Comparison of ENCODE assay signal across 9 mouse cellular contexts in genomic region chr6:8210661-8211060, GRCm38 (mm10). TPM values are rescaled to one million over a fixed set of nuclear protein-coding genes. Genes with fewer than 3 reads are reported as not detected.
DNase-seq lines count a peak whose midpoint lies in the region; ATAC-seq and TF ChIP-seq lines count a peak whose summit lies in the region.
"Had no signal": no experiment of that assay in that cellular context is flagged by ENCODE, and none has a peak within 500 bp of the region (broad histone marks: within the 10 kb centered on the region; RNA-seq: fewer than 3 reads in every experiment).

No protein-coding gene starts in this region.

- H3K79me2 ChIP-seq in MEL (ENCODE audit: control insufficient read depth, insufficient read depth, low read length, poor library complexity), result peaks cover 13% of the 10 kb centered on the region

- H3K36me3 ChIP-seq in MEL (ENCODE audit: control insufficient read depth in 1 of 2, insufficient read depth in 2 of 2, low read length in 2 of 2), result peaks cover 0 to 15% of the 10 kb centered on the region in 2 experiments; a peak in 3 of 4 replicates
- peaks cover 11% of the 10 kb centered on the region for H3K36me3 ChIP-seq in forebrain, postnatal 0 days (ENCODE audit: insufficient read depth)
- peaks cover 26% of the 10 kb centered on the region for H3K36me3 ChIP-seq in midbrain, embryonic 10.5 days

- peak overlapping the region; percentile 57; the same call in 1 of the 2 replicates for H3K4me2 ChIP-seq in forebrain, postnatal 0 days (ENCODE audit: low read depth)

- DNase-seq in gastrocnemius, adult 2 months, result no peak
- no peak for DNase-seq in gastrocnemius, adult 8-10 months (ENCODE audit: low spot score in 2 of 2)
- peak; percentile 61 for DNase-seq in MEL (ENCODE audit: low read depth, low spot score)
- DNase-seq in forebrain, postnatal 0 days, result no peak
- no peak for DNase-seq in midbrain, embryonic 10.5 days (ENCODE audit: low spot score)
- DNase-seq in right cerebral cortex, postnatal 10 days (ENCODE audit: low spot score in 2 of 2), result no peak
- no peak for DNase-seq in lung, adult 18-20 months
- no peak for DNase-seq in spleen, postnatal 14 days (ENCODE audit: low spot score in 2 of 2)
- DNase-seq: heart, postnatal 4 days had no signal

- peaks cover under 1 to 21% of the 10 kb centered on the region in 2 experiments; a peak in 3 of 4 replicates for H3K4me1 ChIP-seq in MEL (ENCODE audit: control insufficient read depth in 1 of 2, insufficient read depth in 2 of 2, low read length in 2 of 2)
- H3K4me1 ChIP-seq in forebrain, postnatal 0 days (ENCODE audit: insufficient read depth), result peaks cover 8% of the 10 kb centered on the region; the same call in 1 of the 2 replicates
- peaks cover 11% of the 10 kb centered on the region for H3K4me1 ChIP-seq in midbrain, embryonic 10.5 days

- intact Hi-C loops in gastrocnemius, adult 2 months (cut with DNase I), result no loop called here

- 79% methylated on average over 3 of the region's 3 CpGs for WGBS in forebrain, postnatal 0 days
- WGBS in midbrain, embryonic 10.5 days, result 88% methylated on average over 3 of the region's 3 CpGs

- no peak for TF ChIP-seq CTCF in gastrocnemius, adult 2 months (IDR thresholded peaks at IDR 0.05)
- TF ChIP-seq CTCF in MEL (IDR thresholded peaks at IDR 0.05 in 2 of 3, conservative IDR thresholded peaks at IDR 0.05 in 1 of 3; ENCODE audit: control insufficient read depth in 1 of 3, insufficient read depth in 1 of 3, low read depth in 2 of 3, low read length in 3 of 3, poor library complexity in 1 of 3, severe bottlenecking in 1 of 3), result no peak
- no peak for TF ChIP-seq CTCF in forebrain, postnatal 0 days (IDR thresholded peaks at IDR 0.05; ENCODE audit: low read depth)

- peak overlapping the region; percentile 99; the same call in 1 of the 2 replicates for H3K27ac ChIP-seq in gastrocnemius, adult 2 months
- H3K27ac ChIP-seq in MEL (ENCODE audit: control insufficient read depth, low read depth, low read length), result no peak overlapping the region
- H3K27ac ChIP-seq in forebrain, postnatal 0 days (ENCODE audit: low read depth, low read length), result no peak overlapping the region
- no peak overlapping the region for H3K27ac ChIP-seq in midbrain, embryonic 10.5 days (replicated peaks)

- 0 out of 2 replicates have a peak overlapping the region, but pooled peaks have one; percentile 6 for H3K9ac ChIP-seq in MEL (ENCODE audit: control insufficient read depth, low read depth, low read length, poor library complexity, severe bottlenecking)
- H3K9ac ChIP-seq in forebrain, postnatal 0 days, result no peak overlapping the region

- H3K27me3 ChIP-seq in MEL (ENCODE audit: control insufficient read depth in 1 of 2, insufficient read depth in 2 of 2, low read length in 2 of 2), result no peaks in the 10 kb centered on the region
- H3K27me3 ChIP-seq in forebrain, postnatal 0 days (ENCODE audit: insufficient read depth, low read length), result no peaks in the 10 kb centered on the region
- no peaks in the 10 kb centered on the region for H3K27me3 ChIP-seq in midbrain, embryonic 10.5 days (ENCODE audit: low read depth, poor library complexity, severe bottlenecking)

- TF ChIP-seq POLR2A in MEL (IDR thresholded peaks at IDR 0.05; ENCODE audit: control insufficient read depth in 1 of 2, insufficient read depth in 1 of 2, low read depth in 1 of 2, low read length in 2 of 2, poor library complexity in 1 of 2), result no peak

- H3K4me3 ChIP-seq in gastrocnemius, adult 2 months, result no peak overlapping the region
- peak overlapping the region in 1 of 2 experiments; percentile 66; a peak in 2 of 4 replicates for H3K4me3 ChIP-seq in MEL (ENCODE audit: control insufficient read depth in 1 of 2, insufficient read depth in 1 of 2, low read depth in 2 of 2, low read length in 2 of 2)
- no peak overlapping the region for H3K4me3 ChIP-seq in forebrain, postnatal 0 days (ENCODE audit: low read depth, low read length)
- H3K4me3 ChIP-seq in midbrain, embryonic 10.5 days, result peak overlapping the region; percentile 79; the same call in 1 of the 2 replicates

- TF ChIP-seq RAD21 in MEL (IDR thresholded peaks at IDR 0.05; ENCODE audit: low read depth, low read length), result no peak

- ATAC-seq in forebrain, postnatal 0 days, result no peak

- 0 out of 4 replicates have a peak, but pooled peaks of 1 of the 2 experiments have one; percentile 20 for TF ChIP-seq EP300 in MEL (IDR thresholded peaks at IDR 0.05; ENCODE audit: low read depth in 1 of 2, low read length in 2 of 2)

- no peaks in the 10 kb centered on the region for H3K9me3 ChIP-seq in MEL (replicated peaks; ENCODE audit: insufficient read depth, low read length)
- H3K9me3 ChIP-seq in forebrain, postnatal 0 days (ENCODE audit: low read length), result no peaks in the 10 kb centered on the region
- no peaks in the 10 kb centered on the region for H3K9me3 ChIP-seq in midbrain, embryonic 10.5 days (replicated peaks)

TF ChIP-seq in MEL, 35 proteins besides CTCF, POLR2A, EP300 and RAD21:
- TF ChIP-seq ETS1 (IDR thresholded peaks at IDR 0.05; ENCODE audit: low read depth, low read length), result peak; percentile 78
- TF ChIP-seq MAX (IDR thresholded peaks at IDR 0.05; ENCODE audit: low read length), result 0 out of 2 replicates have a peak, but pooled peaks have one; percentile 37
- no peak for TF ChIP-seq UBTF (IDR thresholded peaks at IDR 0.05; ENCODE audit: borderline replicate concordance, insufficient read depth, low read depth, low read length)
- TF ChIP-seq SIN3A (IDR thresholded peaks at IDR 0.05; ENCODE audit: low read length), result 0 out of 2 replicates have a peak, but pooled peaks have one; percentile 57

RNA-seq across cellular contexts. Expression of gene Mios, which starts 1.6 kb away (rescaled TPM):
- 10 to 100 TPM; 17.0 to 17.1 TPM for total RNA-seq in gastrocnemius, adult 2 months (2021)
- 10 to 100 TPM; 17.6 to 19.0 (median 18.3) TPM for total RNA-seq in gastrocnemius, adult 8-10 months (2022)
- 15.1 and 15.6 TPM in 2 replicates for total RNA-seq in MEL (2012; rRNA removed)
- 10 to 100 TPM in 1 of 2 experiments, not detected in 1; 11.4 TPM for polyA plus RNA-seq in MEL (2012; ENCODE audit: insufficient read depth in 1 of 2, insufficient read length in 2 of 2, low read depth in 1 of 2, low replicate concordance in 2 of 2, missing spikeins in 1 of 2)
- total RNA-seq in forebrain, postnatal 0 days (2014; rRNA removed), result 30.5 and 35.7 TPM in 2 replicates
- 18.2 and 22.4 TPM in 2 replicates for polyA plus RNA-seq in forebrain, postnatal 0 days (2015; fragmentation: Nextera tagmentation; extraction: Ambion mirVana)
- 24.4 and 26.0 TPM in 2 replicates for polyA plus RNA-seq in midbrain, embryonic 10.5 days (2016; fragmentation: Nextera tagmentation; extraction: Ambion mirVana)

RNA-seq across cellular contexts. Expression of gene Col28a1, which starts 18.2 kb away (rescaled TPM):
- total RNA-seq in gastrocnemius, adult 2 months (2021), result under 1 TPM; 0.20 to 0.70 TPM
- total RNA-seq in gastrocnemius, adult 8-10 months (2022), result under 1 TPM in 3 of 4 experiments, not detected in 1; 0.07 to 0.36 (median 0.11) TPM
- total RNA-seq in MEL (2012; rRNA removed), result not detected in 2 replicates
- not detected for polyA plus RNA-seq in MEL (2012; ENCODE audit: insufficient read depth in 1 of 2, insufficient read length in 2 of 2, low read depth in 1 of 2, low replicate concordance in 2 of 2, missing spikeins in 1 of 2)
- total RNA-seq in forebrain, postnatal 0 days (2014; rRNA removed), result 0.77 and 1.2 TPM in 2 replicates
- polyA plus RNA-seq in forebrain, postnatal 0 days (2015; fragmentation: Nextera tagmentation; extraction: Ambion mirVana), result 0.52 and 1.1 TPM in 2 replicates
- polyA plus RNA-seq in midbrain, embryonic 10.5 days (2016; fragmentation: Nextera tagmentation; extraction: Ambion mirVana), result not detected in 2 replicates

RNA-seq across cellular contexts. Expression of gene Rpa3, which starts 48.3 kb away (rescaled TPM):
- total RNA-seq in gastrocnemius, adult 2 months (2021), result 10 to 100 TPM in 1 of 2 experiments, 1 to 10 TPM in 1; 5.5 to 13.4 TPM
- total RNA-seq in gastrocnemius, adult 8-10 months (2022), result 10 to 100 TPM in 3 of 4 experiments, 1 to 10 TPM in 1; 8.7 to 12.4 (median 10.6) TPM
- total RNA-seq in MEL (2012; rRNA removed), result 77.2 and 78.2 TPM in 2 replicates
- 10 to 100 TPM in 1 of 2 experiments, not detected in 1; 80.9 TPM for polyA plus RNA-seq in MEL (2012; ENCODE audit: insufficient read depth in 1 of 2, insufficient read length in 2 of 2, low read depth in 1 of 2, low replicate concordance in 2 of 2, missing spikeins in 1 of 2)
- 34.7 and 38.1 TPM in 2 replicates for total RNA-seq in forebrain, postnatal 0 days (2014; rRNA removed)
- polyA plus RNA-seq in forebrain, postnatal 0 days (2015; fragmentation: Nextera tagmentation; extraction: Ambion mirVana), result 36.0 and 44.4 TPM in 2 replicates
- polyA plus RNA-seq in midbrain, embryonic 10.5 days (2016; fragmentation: Nextera tagmentation; extraction: Ambion mirVana), result 179 and 201 TPM in 2 replicates

RNA-seq across cellular contexts. Expression of gene Umad1, which starts 48.4 kb away (rescaled TPM):
- 10 to 100 TPM; 11.2 to 14.8 TPM for total RNA-seq in gastrocnemius, adult 2 months (2021)
- 10 to 100 TPM; 11.0 to 19.0 (median 14.3) TPM for total RNA-seq in gastrocnemius, adult 8-10 months (2022)
- 5.3 and 5.9 TPM in 2 replicates for total RNA-seq in MEL (2012; rRNA removed)
- polyA plus RNA-seq in MEL (2012; ENCODE audit: insufficient read depth in 1 of 2, insufficient read length in 2 of 2, low read depth in 1 of 2, low replicate concordance in 2 of 2, missing spikeins in 1 of 2), result 1 to 10 TPM in 1 of 2 experiments, not detected in 1; 9.7 TPM
- 16.3 and 24.4 TPM in 2 replicates for total RNA-seq in forebrain, postnatal 0 days (2014; rRNA removed)
- 41.9 and 50.5 TPM in 2 replicates for polyA plus RNA-seq in forebrain, postnatal 0 days (2015; fragmentation: Nextera tagmentation; extraction: Ambion mirVana)
- polyA plus RNA-seq in midbrain, embryonic 10.5 days (2016; fragmentation: Nextera tagmentation; extraction: Ambion mirVana), result 22.0 and 23.8 TPM in 2 replicates

RNA-seq across cellular contexts. Expression of gene Gm45062, which starts 48.6 kb away (rescaled TPM):
- total RNA-seq in gastrocnemius, adult 2 months (2021), result under 1 TPM in 1 of 2 experiments, not detected in 1; 0.67 TPM
- total RNA-seq in gastrocnemius, adult 8-10 months (2022), result under 1 TPM in 2 of 4 experiments, not detected in 2; 0.44 to 0.61 TPM
- 2.2 and 3.0 TPM in 2 replicates for total RNA-seq in MEL (2012; rRNA removed)
- 1 to 10 TPM in 1 of 2 experiments, not detected in 1; 3.6 TPM for polyA plus RNA-seq in MEL (2012; ENCODE audit: insufficient read depth in 1 of 2, insufficient read length in 2 of 2, low read depth in 1 of 2, low replicate concordance in 2 of 2, missing spikeins in 1 of 2)
- total RNA-seq in forebrain, postnatal 0 days (2014; rRNA removed), result 1.4 and 1.8 TPM in 2 replicates
- polyA plus RNA-seq in forebrain, postnatal 0 days (2015; fragmentation: Nextera tagmentation; extraction: Ambion mirVana), result 4.4 and 5.4 TPM in 2 replicates
- 9.0 and 10.6 TPM in 2 replicates for polyA plus RNA-seq in midbrain, embryonic 10.5 days (2016; fragmentation: Nextera tagmentation; extraction: Ambion mirVana)
